Mouse (Mus musculus): Measurements from ENCODE around the gene Hoga1. TPM values are rescaled to one million over a fixed set of nuclear protein-coding genes. Genes with fewer than 3 reads are reported as not detected.
A peak's percentile ranks its signal among the peaks of the same experiment; 100 is the strongest.

Gene Hoga1
- total and polyA plus RNA-seq, 3 experiments: not detected

DNA sequence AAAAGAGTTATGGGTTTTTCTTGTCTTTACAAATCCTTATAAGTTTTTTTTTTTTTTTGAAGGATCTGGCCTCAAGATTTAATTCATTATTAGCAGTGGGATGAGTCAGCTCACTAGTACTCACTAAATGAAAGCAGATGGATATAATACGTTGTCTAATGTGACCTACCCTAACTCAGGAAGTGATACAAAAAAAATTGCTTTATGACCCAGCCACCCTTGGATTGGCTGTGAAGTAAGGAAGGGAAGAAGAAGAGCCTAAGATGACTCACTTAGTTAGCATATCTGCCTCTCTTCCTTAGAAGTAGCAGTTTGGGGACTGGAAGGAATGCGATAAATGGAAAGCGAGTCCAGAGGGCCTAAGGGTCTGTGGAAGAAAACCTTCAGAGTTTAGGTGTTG lies 54.0 kb downstream of the Hoga1 start:
- no peak overlapping the region for H3K4me2 ChIP-seq (ENCODE audit: insufficient read depth, low read depth, poor library complexity, severe bottlenecking)
- H3K4me3 ChIP-seq (replicated peaks in 1 of 3; ENCODE audit: low read depth in 2 of 3, low read length in 2 of 3, poor library complexity in 1 of 3): no peak overlapping the region
- dilution Hi-C loops (cut with MboI; ENCODE audit: extremely low pct_ligation_motif_present, extremely low pct_unique_long_range_greater_than_20kb, low sequenced_read_pairs): no loop called here
- in situ Hi-C loops (cut with MboI; ENCODE audit: low pct_ligation_motif_present, low pct_unique_long_range_greater_than_20kb, low sequenced_read_pairs): no loop called here
- no peak overlapping the region for H3K27ac ChIP-seq (ENCODE audit: insufficient read depth, low read depth)
- peaks cover 16 to 67% of the 10 kb centered on the region in 2 experiments for H3K36me3 ChIP-seq (replicated peaks in 1 of 2; ENCODE audit: control insufficient read depth in 1 of 2, insufficient read depth in 1 of 2, low read length in 1 of 2)
- H3K9ac ChIP-seq (ENCODE audit: insufficient read depth, low read depth): no peak overlapping the region
- H3K4me1 ChIP-seq (ENCODE audit: control insufficient read depth in 1 of 2, insufficient read depth in 2 of 2): 0 out of 4 replicates have a peak, but pooled peaks cover 0 to 3% of the 10 kb centered on the region in 2 experiments
- no peaks in the 10 kb centered on the region for H3K9me3 ChIP-seq (replicated peaks; ENCODE audit: low read length)
- H3K27me3 ChIP-seq (replicated peaks): no peaks in the 10 kb centered on the region
- H3K79me2 ChIP-seq (replicated peaks; ENCODE audit: control insufficient read depth, extremely low read depth, insufficient read depth, poor library complexity, severe bottlenecking): no peaks in the 10 kb centered on the region
- TF ChIP-seq MAX (IDR thresholded peaks at IDR 0.05; ENCODE audit: low read length) (no peak), BHLHE40 (IDR thresholded peaks at IDR 0.05; ENCODE audit: low read depth, low read length) (no peak), USF2 (conservative IDR thresholded peaks at IDR 0.05; ENCODE audit: low read depth, low read length) (no peak), ZNF384 (IDR thresholded peaks at IDR 0.05; ENCODE audit: low read depth, low read length) (no peak)
- DNase-seq (ENCODE audit: extremely low read depth): no peak

DNA sequence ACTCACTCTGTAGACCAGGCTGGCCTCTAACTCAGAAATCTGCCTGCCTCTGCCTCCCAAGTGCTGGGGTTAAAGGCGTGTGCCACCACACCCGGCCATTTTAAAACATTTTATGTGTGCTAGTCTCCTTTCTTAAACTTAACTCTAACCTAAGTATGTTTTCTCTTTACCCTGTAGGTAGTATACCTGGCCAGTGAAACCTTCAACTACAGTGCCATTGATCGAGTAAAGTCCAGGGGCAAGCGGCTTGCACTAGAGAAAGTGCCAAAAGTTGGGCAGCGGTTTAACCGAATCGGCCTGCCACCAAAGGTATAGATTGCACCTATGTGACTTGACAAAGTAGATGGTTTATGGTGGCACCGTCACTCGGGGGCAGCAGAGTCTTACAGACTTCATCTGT lies 59.3 kb downstream of the Hoga1 start:
- in situ Hi-C loops (cut with MboI; ENCODE audit: low pct_ligation_motif_present, low pct_unique_long_range_greater_than_20kb, low sequenced_read_pairs) (no loop called here), dilution Hi-C loops (cut with MboI; ENCODE audit: extremely low pct_ligation_motif_present, extremely low pct_unique_long_range_greater_than_20kb, low sequenced_read_pairs) (no loop called here)
- no peak overlapping the region for H3K4me2 ChIP-seq (ENCODE audit: insufficient read depth, low read depth, poor library complexity, severe bottlenecking)
- no peaks in the 10 kb centered on the region for H3K79me2 ChIP-seq (replicated peaks; ENCODE audit: control insufficient read depth, extremely low read depth, insufficient read depth, poor library complexity, severe bottlenecking)
- H3K27me3 ChIP-seq (replicated peaks): no peaks in the 10 kb centered on the region
- peaks cover 27 to 69% of the 10 kb centered on the region in 2 experiments for H3K36me3 ChIP-seq (replicated peaks in 1 of 2; ENCODE audit: control insufficient read depth in 1 of 2, insufficient read depth in 1 of 2, low read length in 1 of 2)
- H3K4me3 ChIP-seq (replicated peaks in 1 of 3; ENCODE audit: low read depth in 2 of 3, low read length in 2 of 3, poor library complexity in 1 of 3): no peak overlapping the region
- no peak overlapping the region for H3K9ac ChIP-seq (ENCODE audit: insufficient read depth, low read depth)
- H3K27ac ChIP-seq (ENCODE audit: insufficient read depth, low read depth): no peak overlapping the region
- no peaks in the 10 kb centered on the region for H3K4me1 ChIP-seq (ENCODE audit: control insufficient read depth in 1 of 2, insufficient read depth in 2 of 2)
- no peaks in the 10 kb centered on the region for H3K9me3 ChIP-seq (replicated peaks; ENCODE audit: low read length)
- no peak for TF ChIP-seq POLR2A (IDR thresholded peaks at IDR 0.05; ENCODE audit: low read depth, low read length)
- no peak for TF ChIP-seq ELF1 (IDR thresholded peaks at IDR 0.05; ENCODE audit: low read depth, low read length)
- TF ChIP-seq EP300 (IDR thresholded peaks at IDR 0.05; ENCODE audit: low read length): no peak
- TF ChIP-seq ZNF384 (IDR thresholded peaks at IDR 0.05; ENCODE audit: low read depth, low read length): no peak
- TF ChIP-seq CTCF (conservative IDR thresholded peaks at IDR 0.05 in 1 of 2, IDR thresholded peaks at IDR 0.05 in 1 of 2; ENCODE audit: low read depth in 2 of 2, low read length in 2 of 2): peak in 1 of 2 experiments; percentile 20; a peak in 2 of 4 replicates
- peak; percentile 12 for TF ChIP-seq RAD21 (IDR thresholded peaks at IDR 0.05; ENCODE audit: low read depth, low read length)
- no peak for TF ChIP-seq CHD2 (IDR thresholded peaks at IDR 0.05; ENCODE audit: low read length)
- no peak for DNase-seq (ENCODE audit: extremely low read depth)

DNA sequence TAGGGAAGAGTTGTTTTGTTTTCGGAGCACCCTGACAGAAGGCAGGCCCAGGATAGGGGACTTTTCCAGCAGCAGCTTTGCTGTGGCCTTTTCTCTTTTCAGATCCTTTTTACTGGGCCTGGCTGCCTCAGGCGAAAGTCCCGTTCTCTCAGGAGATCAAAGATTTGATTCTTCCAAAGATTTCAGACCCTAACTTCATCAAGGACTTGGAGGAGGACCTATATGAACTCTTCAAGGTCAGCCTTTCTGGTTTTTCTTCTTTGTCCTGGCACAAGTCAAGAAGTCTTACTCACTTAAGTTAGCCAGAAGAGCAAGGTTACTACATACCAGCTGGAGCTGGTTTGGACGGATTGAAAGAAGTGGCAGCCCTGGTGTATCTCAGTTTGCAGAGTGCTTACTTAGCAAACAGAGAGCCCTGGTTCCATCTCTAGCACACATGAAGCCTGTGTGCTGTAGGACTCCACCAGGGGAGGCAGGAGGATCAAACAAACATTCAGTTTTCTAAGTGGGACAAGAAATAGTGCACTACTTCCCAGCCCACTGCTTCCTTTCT lies 70.4 kb downstream of the Hoga1 start:
- Histone ChIP-seq H3K27ac (ENCODE audit: insufficient read depth, low read depth) (no peak overlapping the region), H3K79me2 (replicated peaks; ENCODE audit: control insufficient read depth, extremely low read depth, insufficient read depth, poor library complexity, severe bottlenecking) (no peaks in the 10 kb centered on the region), H3K4me2 (ENCODE audit: insufficient read depth, low read depth, poor library complexity, severe bottlenecking) (no peak overlapping the region), H3K27me3 (replicated peaks) (no peaks in the 10 kb centered on the region), H3K9ac (ENCODE audit: insufficient read depth, low read depth) (no peak overlapping the region), H3K9me3 (replicated peaks; ENCODE audit: low read length) (no peaks in the 10 kb centered on the region), H3K4me3 (replicated peaks in 1 of 3; ENCODE audit: low read depth in 2 of 3, low read length in 2 of 3, poor library complexity in 1 of 3) (no peak overlapping the region), H3K4me1 (ENCODE audit: control insufficient read depth in 1 of 2, insufficient read depth in 2 of 2) (no peaks in the 10 kb centered on the region; a peak in 1 of 4 replicates), H3K36me3 (replicated peaks in 1 of 2; ENCODE audit: control insufficient read depth in 1 of 2, insufficient read depth in 1 of 2, low read length in 1 of 2) (peaks cover 34 to 78% of the 10 kb centered on the region in 2 experiments)
- DNase-seq (ENCODE audit: extremely low read depth): no peak
- dilution Hi-C loops (cut with MboI; ENCODE audit: extremely low pct_ligation_motif_present, extremely low pct_unique_long_range_greater_than_20kb, low sequenced_read_pairs): no loop called here
- TF ChIP-seq RCOR1 (conservative IDR thresholded peaks at IDR 0.05; ENCODE audit: low read depth, low read length): no peak
- no peak for TF ChIP-seq KAT2A (IDR thresholded peaks at IDR 0.05; ENCODE audit: insufficient replicate concordance, low read length)
- no peak for TF ChIP-seq TBP (conservative IDR thresholded peaks at IDR 0.05; ENCODE audit: low read depth, low read length)
- TF ChIP-seq RAD21 (IDR thresholded peaks at IDR 0.05; ENCODE audit: low read depth, low read length): no peak
- TF ChIP-seq ZKSCAN1 (IDR thresholded peaks at IDR 0.05; ENCODE audit: borderline replicate concordance, low read depth, low read length): no peak
- no peak for TF ChIP-seq MAX (IDR thresholded peaks at IDR 0.05; ENCODE audit: low read length)
- no peak for TF ChIP-seq ELF1 (IDR thresholded peaks at IDR 0.05; ENCODE audit: low read depth, low read length)
- TF ChIP-seq POLR2A (IDR thresholded peaks at IDR 0.05; ENCODE audit: low read depth, low read length): no peak
- TF ChIP-seq ZNF384 (IDR thresholded peaks at IDR 0.05; ENCODE audit: low read depth, low read length): no peak
- no peak for TF ChIP-seq SMC3 (IDR thresholded peaks at IDR 0.05; ENCODE audit: low read depth, low read length)
- TF ChIP-seq ZMIZ1 (IDR thresholded peaks at IDR 0.05; ENCODE audit: low read depth, low read length): no peak
- TF ChIP-seq BHLHE40 (IDR thresholded peaks at IDR 0.05; ENCODE audit: low read depth, low read length): no peak
- TF ChIP-seq E2F4 (IDR thresholded peaks at IDR 0.05; ENCODE audit: insufficient replicate concordance, low read depth, low read length): no peak
- TF ChIP-seq MAFK (IDR thresholded peaks at IDR 0.05; ENCODE audit: insufficient replicate concordance, low read length): no peak
- no peak for TF ChIP-seq USF1 (IDR thresholded peaks at IDR 0.05; ENCODE audit: low read depth, low read length)
- no peak for TF ChIP-seq USF2 (conservative IDR thresholded peaks at IDR 0.05; ENCODE audit: low read depth, low read length)
- no peak for TF ChIP-seq SIN3A (IDR thresholded peaks at IDR 0.05; ENCODE audit: low read length)
- TF ChIP-seq HCFC1 (IDR thresholded peaks at IDR 0.05; ENCODE audit: low read depth, low read length): no peak
- TF ChIP-seq IRF4 (IDR thresholded peaks at IDR 0.05; ENCODE audit: low read depth, low read length): no peak
- in situ Hi-C loops (cut with MboI; ENCODE audit: low pct_ligation_motif_present, low pct_unique_long_range_greater_than_20kb, low sequenced_read_pairs): no loop called here
